Mouse (Mus musculus): Measurements from ENCODE around the gene Ogg1.

GRCm38 (mm10) chr6:113296046-113296445 lies 30.7 kb upstream of the Ogg1 start:
- TF ChIP-seq CTCF (IDR thresholded peaks at IDR 0.05; ENCODE audit: extremely low read depth, insufficient read depth, insufficient read length, insufficient replicate concordance) (no peak), POLR2A (IDR thresholded peaks at IDR 0.05; ENCODE audit: low read depth, low read length) (no peak)

Data from spleen, adult 2 months (tissue).